Mouse (Mus musculus) T-helper 1 cell (primary cell): Measurements from ENCODE around the gene Parp1.
"Not testable (repeated sequence)": the region's sequence is repeated elsewhere in the genome, so short reads cannot be mapped to it uniquely, and the experiment has no call there.

Source experiments
- in situ Hi-C: fragments of 300-600 bp; cut with MboI, MseI; formaldehyde crosslinking; loops from one replicate; pipeline ENCODE4 v1.15.1; 2025; ENCODE audit warnings: high pct_unique_total_duplicates

The Parp1 gene

GRCm38 (mm10) chr1:180559454-180559853 is 9.3 kb upstream of the Parp1 start:
- in situ Hi-C loops, result no loop called here

- in situ Hi-C loops, result no loop called here
These were observed 7.5 kb upstream of the Parp1 start for GRCm38 (mm10) chr1:180561187-180561586.

- in situ Hi-C loops, result no loop called here
These were observed 3.8 kb upstream of the Parp1 start for GRCm38 (mm10) chr1:180564885-180565284.

- in situ Hi-C loops, result no loop called here
These were observed 963 bp upstream of the Parp1 start for GRCm38 (mm10) chr1:180567761-180568160.

GRCm38 (mm10) chr1:180568248-180568647 is 476 bp upstream of the Parp1 start:
- in situ Hi-C loops, result no loop called here

GRCm38 (mm10) chr1:180569453-180569852 is 729 bp downstream of the Parp1 start:
- in situ Hi-C loops, result no loop called here

GRCm38 (mm10) chr1:180570181-180570580 is 1.5 kb downstream of the Parp1 start:
- in situ Hi-C loops, result no loop called here

- in situ Hi-C loops, result no loop called here
These were observed 2.4 kb downstream of the Parp1 start for GRCm38 (mm10) chr1:180571018-180571589.

- in situ Hi-C loops, result not testable (repeated sequence)
These were observed 3.0 kb downstream of the Parp1 start for GRCm38 (mm10) chr1:180571721-180572120.

GRCm38 (mm10) chr1:180572154-180572553 is 3.4 kb downstream of the Parp1 start:
- in situ Hi-C loops, result no loop called here

GRCm38 (mm10) chr1:180576524-180576923 is 7.8 kb downstream of the Parp1 start:
- in situ Hi-C loops, result no loop called here

- in situ Hi-C loops, result no loop called here
These were observed 9.1 kb downstream of the Parp1 start for GRCm38 (mm10) chr1:180577837-180578236.

- in situ Hi-C loops, result no loop called here
These were observed 19.2 kb downstream of the Parp1 start for GRCm38 (mm10) chr1:180587792-180588442.

GRCm38 (mm10) chr1:180600578-180600977 is 31.9 kb downstream of the Parp1 start:
- in situ Hi-C loops, result no loop called here

GRCm38 (mm10) chr1:180601806-180602205 is 33.1 kb downstream of the Parp1 start:
- in situ Hi-C loops, result no loop called here

GRCm38 (mm10) chr1:180604579-180604978 is 35.9 kb downstream of the Parp1 start:
- in situ Hi-C loops, result no loop called here

GRCm38 (mm10) chr1:180606106-180606505 is 37.4 kb downstream of the Parp1 start:
- in situ Hi-C loops, result no loop called here

GRCm38 (mm10) chr1:180606796-180607577 is 38.3 kb downstream of the Parp1 start:
- in situ Hi-C loops, result no loop called here

- in situ Hi-C loops, result no loop called here
These were observed 38.8 kb downstream of the Parp1 start for GRCm38 (mm10) chr1:180607578-180607879.

- in situ Hi-C loops, result not testable (repeated sequence)
These were observed 43.1 kb downstream of the Parp1 start for GRCm38 (mm10) chr1:180611842-180612241.

GRCm38 (mm10) chr1:180616762-180617161 is 48.0 kb downstream of the Parp1 start:
- in situ Hi-C loops, result no loop called here

- in situ Hi-C loops, result no loop called here
These were observed 53.7 kb downstream of the Parp1 start for GRCm38 (mm10) chr1:180622389-180622788.

GRCm38 (mm10) chr1:180623911-180624310 is 55.2 kb downstream of the Parp1 start:
- in situ Hi-C loops, result no loop called here
